28 mouse cellular contexts compared by ENCODE assay signal in genomic region chr3:86638552-86639348, GRCm38 (mm10).
DNase-seq lines count a peak whose midpoint lies in the region; ATAC-seq and TF ChIP-seq lines count a peak whose summit lies in the region.
"Had no signal": no experiment of that assay in that cellular context is flagged by ENCODE, and none has a peak within 500 bp of the region (broad histone marks: within the 10 kb centered on the region; RNA-seq: fewer than 3 reads in every experiment).

No protein-coding gene starts in this region.

- DNase-seq in hindbrain, embryonic 10.5 days (ENCODE audit: low spot score): no peak
- peak; percentile 22 for DNase-seq in brain, embryonic 14.5 days (ENCODE audit: low read depth)
- DNase-seq in hindbrain, postnatal 0 days (ENCODE audit: low spot score): peak; percentile 9
- DNase-seq in left cerebral cortex, adult 9 months (ENCODE audit: low spot score in 2 of 2): no peak
- no peak for DNase-seq in frontal cortex, postnatal 14 days (ENCODE audit: low spot score in 2 of 2)
- DNase-seq: adrenal gland, adult 8-10 months; cerebellum, adult 11 months; cerebellum, adult 9-10 months; cerebellum, postnatal 36 days; gastrocnemius, postnatal 36 days; heart, adult 2 months; heart, postnatal 10 days; kidney, adult 2 months; kidney, postnatal 10 days; layer of hippocampus, adult 9-11 months; lung, embryonic 14.5 days; lung, postnatal 14 days; thymus, postnatal 4 days had no signal

- peaks cover 10% of the 10 kb centered on the region for H3K4me1 ChIP-seq in hindbrain, embryonic 13.5 days (replicated peaks)
- H3K4me1 ChIP-seq in hindbrain, embryonic 10.5 days (replicated peaks): no peaks in the 10 kb centered on the region
- H3K4me1 ChIP-seq in hindbrain, postnatal 0 days (ENCODE audit: insufficient read depth, low read length): no peaks in the 10 kb centered on the region
- peaks cover 15% of the 10 kb centered on the region for H3K4me1 ChIP-seq in neural tube, embryonic 13.5 days (replicated peaks)
- H3K4me1 ChIP-seq: intestine, embryonic 15.5 days; limb, embryonic 12.5 days had no signal

- no peaks in the 10 kb centered on the region for H3K9me3 ChIP-seq in hindbrain, embryonic 13.5 days
- H3K9me3 ChIP-seq in hindbrain, embryonic 10.5 days: no peaks in the 10 kb centered on the region
- no peaks in the 10 kb centered on the region for H3K9me3 ChIP-seq in hindbrain, postnatal 0 days (ENCODE audit: low read length)
- no peaks in the 10 kb centered on the region for H3K9me3 ChIP-seq in neural tube, embryonic 13.5 days
- H3K9me3 ChIP-seq: heart, embryonic 13.5 days; intestine, embryonic 15.5 days; limb, embryonic 12.5 days; liver, embryonic 15.5 days; midbrain, embryonic 12.5 days had no signal

- 56% methylated on average over 2 of the region's 2 CpGs for WGBS in hindbrain, embryonic 13.5 days
- WGBS in hindbrain, embryonic 10.5 days: 86% methylated on average over 2 of the region's 2 CpGs
- WGBS in hindbrain, postnatal 0 days: 66% methylated on average over 2 of the region's 2 CpGs
- WGBS in neural tube, embryonic 13.5 days: 35% methylated on average over 2 of the region's 2 CpGs

- no peak overlapping the region for H3K4me2 ChIP-seq in hindbrain, embryonic 13.5 days
- H3K4me2 ChIP-seq in hindbrain, postnatal 0 days (ENCODE audit: low read depth, low read length): no peak overlapping the region
- no peak overlapping the region; the same call in 1 of the 2 replicates for H3K4me2 ChIP-seq in neural tube, embryonic 13.5 days
- H3K4me2 ChIP-seq: heart, embryonic 13.5 days; intestine, embryonic 15.5 days; limb, embryonic 12.5 days; liver, embryonic 15.5 days; lung, embryonic 14.5 days; midbrain, embryonic 12.5 days had no signal

- H3K36me3 ChIP-seq in hindbrain, embryonic 13.5 days: no peaks in the 10 kb centered on the region
- no peaks in the 10 kb centered on the region for H3K36me3 ChIP-seq in hindbrain, embryonic 10.5 days
- H3K36me3 ChIP-seq in hindbrain, postnatal 0 days (ENCODE audit: insufficient read depth, low read length): no peaks in the 10 kb centered on the region
- H3K36me3 ChIP-seq in neural tube, embryonic 13.5 days: no peaks in the 10 kb centered on the region
- H3K36me3 ChIP-seq: G1E; heart, embryonic 13.5 days; intestine, embryonic 15.5 days; limb, embryonic 12.5 days; liver, embryonic 15.5 days; midbrain, embryonic 12.5 days had no signal

- no peak for TF ChIP-seq POLR2A in brain, embryonic 14.5 days (IDR thresholded peaks at IDR 0.05; ENCODE audit: borderline replicate concordance, extremely low read depth, insufficient read depth, insufficient read length, poor library complexity, severe bottlenecking)

- H3K27ac ChIP-seq in hindbrain, embryonic 13.5 days: peak overlapping the region; percentile 73
- no peak overlapping the region for H3K27ac ChIP-seq in hindbrain, embryonic 10.5 days
- no peak overlapping the region for H3K27ac ChIP-seq in hindbrain, postnatal 0 days
- peak overlapping the region; percentile 86 for H3K27ac ChIP-seq in neural tube, embryonic 13.5 days (replicated peaks)
- H3K27ac ChIP-seq: heart, adult 2 months; heart, embryonic 13.5 days; intestine, embryonic 15.5 days; limb, embryonic 12.5 days; liver, embryonic 15.5 days; midbrain, embryonic 12.5 days had no signal

- H3K4me3 ChIP-seq in hindbrain, embryonic 13.5 days: no peak overlapping the region
- H3K4me3 ChIP-seq in hindbrain, embryonic 10.5 days: no peak overlapping the region
- no peak overlapping the region for H3K4me3 ChIP-seq in hindbrain, postnatal 0 days (ENCODE audit: low read length)
- no peak overlapping the region for H3K4me3 ChIP-seq in neural tube, embryonic 13.5 days
- H3K4me3 ChIP-seq: heart, adult 2 months; heart, embryonic 13.5 days; intestine, embryonic 15.5 days; limb, embryonic 12.5 days; liver, embryonic 15.5 days; midbrain, embryonic 12.5 days; myocyte had no signal

- no peaks in the 10 kb centered on the region for H3K27me3 ChIP-seq in hindbrain, embryonic 13.5 days
- H3K27me3 ChIP-seq in hindbrain, embryonic 10.5 days (ENCODE audit: insufficient read depth, poor library complexity, severe bottlenecking): no peaks in the 10 kb centered on the region
- no peaks in the 10 kb centered on the region for H3K27me3 ChIP-seq in hindbrain, postnatal 0 days (ENCODE audit: insufficient read depth, low read length)
- no peaks in the 10 kb centered on the region for H3K27me3 ChIP-seq in neural tube, embryonic 13.5 days
- H3K27me3 ChIP-seq: heart, embryonic 13.5 days; intestine, embryonic 15.5 days; limb, embryonic 12.5 days; liver, embryonic 15.5 days; midbrain, embryonic 12.5 days had no signal

- peak; percentile 74 for ATAC-seq in hindbrain, embryonic 13.5 days (ENCODE audit: low FRiP score)
- ATAC-seq in hindbrain, postnatal 0 days: no peak
- peak; percentile 93 for ATAC-seq in neural tube, embryonic 13.5 days (ENCODE audit: low read depth)
- ATAC-seq: forebrain, embryonic 14.5 days; intestine, embryonic 15.5 days had no signal

- H3K9ac ChIP-seq in hindbrain, embryonic 13.5 days: no peak overlapping the region
- H3K9ac ChIP-seq in hindbrain, postnatal 0 days (replicated peaks; ENCODE audit: low read length): no peak overlapping the region
- H3K9ac ChIP-seq in neural tube, embryonic 13.5 days: no peak overlapping the region
- H3K9ac ChIP-seq: heart, embryonic 13.5 days; intestine, embryonic 15.5 days; limb, embryonic 12.5 days; liver, embryonic 15.5 days; lung, embryonic 14.5 days; midbrain, embryonic 12.5 days had no signal

- no peak for TF ChIP-seq CTCF in brain, embryonic 14.5 days (IDR thresholded peaks at IDR 0.05; ENCODE audit: borderline replicate concordance, extremely low read depth, insufficient read depth, insufficient read length)
- no peak for TF ChIP-seq CTCF in hindbrain, postnatal 0 days (IDR thresholded peaks at IDR 0.05; ENCODE audit: low read depth)

Comparison
In these comparisons a context has a peak if more than half of its experiments do, and no peak if none do; other contexts are left out.
1. H3K27ac ChIP-seq: peak in hindbrain, embryonic 13.5 days (single experiment) and neural tube, embryonic 13.5 days (single experiment); none in hindbrain, embryonic 10.5 days (single experiment) and hindbrain, postnatal 0 days (single experiment).
2. DNase-seq: peak in brain, embryonic 14.5 days (single experiment) and hindbrain, postnatal 0 days (single experiment); none in hindbrain, embryonic 10.5 days (single experiment), left cerebral cortex, adult 9 months (0 of 2) and frontal cortex, postnatal 14 days (0 of 2).